Mouse (Mus musculus) hindbrain, embryonic 11.5 days (tissue): ENCODE measurements around the gene Inpp5a. TPM values are rescaled to one million over a fixed set of nuclear protein-coding genes. Genes with fewer than 3 reads are reported as not detected.

Source experiments
- ATAC-seq: fragments of 200-750 bp; cut with Nextera tagmentation; 2 replicates; pipeline ENCODE4 v1.8.0; 2017; ENCODE audit warnings: mild to moderate bottlenecking, moderate TSS enrichment, moderate library complexity; ENCODE audit not compliant: low FRiP score
- DNase-seq: peaks from one replicate; pipeline ENCODE4 v3.0.0-alpha.2; 2015; ENCODE audit warnings: low spot score
- H3K27ac ChIP-seq: fragments of 300-500 bp; sonication (generic); 2 replicates; pipeline ENCODE4 v1.5.1; 2014; ENCODE audit warnings: mild to moderate bottlenecking, low read depth, low read length
- H3K27me3 ChIP-seq: fragments of 300-500 bp; sonication (generic); 2 replicates; pipeline ENCODE4 v1.6.1; 2014; ENCODE audit warnings: mild to moderate bottlenecking, low read length, moderate library complexity, mixed read lengths; ENCODE audit not compliant: control insufficient read depth, insufficient read depth
- H3K36me3 ChIP-seq: fragments of 300-500 bp; sonication (generic); 2 replicates; pipeline ENCODE4 v1.6.1; 2014; ENCODE audit warnings: mild to moderate bottlenecking, low read length, moderate library complexity, mixed read lengths; ENCODE audit not compliant: control insufficient read depth, insufficient read depth
- H3K4me1 ChIP-seq: fragments of 300-500 bp; sonication (generic); replicated peaks from 2 replicates; pipeline ENCODE4 v1.6.1; 2014; ENCODE audit warnings: low read length, mixed read lengths; ENCODE audit not compliant: control insufficient read depth, insufficient read depth
- H3K4me2 ChIP-seq: fragments of 300-500 bp; sonication (generic); replicated peaks from 2 replicates; pipeline ENCODE4 v1.6.1; 2014; ENCODE audit warnings: mild to moderate bottlenecking, low read depth, low read length
- H3K4me3 ChIP-seq: fragments of 300-500 bp; sonication (generic); 2 replicates; pipeline ENCODE4 v1.5.1; 2014; ENCODE audit warnings: low read depth, low read length
- H3K9ac ChIP-seq: fragments of 300-500 bp; sonication (generic); 2 replicates; pipeline ENCODE4 v1.6.1; 2014; ENCODE audit warnings: low read depth, low read length
- H3K9me3 ChIP-seq: fragments of 300-500 bp; sonication (generic); 2 replicates; pipeline ENCODE4 v1.6.1; 2016; ENCODE audit warnings: low read length; ENCODE audit not compliant: control insufficient read depth
- WGBS: fragments of 180-500 bp; shearing (Covaris S2); extraction: QIAGEN DNeasy Blood & Tissue Kit; methylation state at CpG from one replicate; pipeline ENCODE4 v1.1.7; 2014; 5-methylcytosine and 5-hydroxymethylcytosine counted together
- polyA plus RNA-seq: library from polyadenylated mRNA; unstranded; fragments of >200 nt; fragmentation: Nextera tagmentation; extraction: Ambion mirVana; gene quantifications from 2 replicates; pipeline ENCODE4 v1.2.1, GENCODE M21; 2014

Gene Inpp5a
- polyA plus RNA-seq, 1 experiment from 2014 or later = 24.1 TPM

- no peak for ATAC-seq
- 91% methylated on average over 3 of the region's 3 CpGs for WGBS
Observed at GRCm38 (mm10) chr7:139400926-139401325, 12.0 kb downstream of the Inpp5a start.

GRCm38 (mm10) chr7:139401791-139402190, 12.9 kb downstream of the Inpp5a start:
- 89% methylated on average over 8 of the region's 8 CpGs for WGBS
- Histone ChIP-seq H3K36me3 (no peaks in the 10 kb centered on the region), H3K27me3 (no peaks in the 10 kb centered on the region), H3K9ac (no peak overlapping the region), H3K27ac (no peak overlapping the region), H3K4me1 (no peaks in the 10 kb centered on the region), H3K9me3 (no peaks in the 10 kb centered on the region), H3K4me3 (no peak overlapping the region), H3K4me2 (no peak overlapping the region)
- no peak for DNase-seq
- no peak for ATAC-seq

More at GRCm38 (mm10) chr7:139400926-139401325, 12.0 kb downstream of the Inpp5a start:
- Histone ChIP-seq H3K4me3 (no peak overlapping the region), H3K36me3 (no peaks in the 10 kb centered on the region), H3K9me3 (no peaks in the 10 kb centered on the region), H3K27ac (no peak overlapping the region), H3K27me3 (no peaks in the 10 kb centered on the region), H3K4me1 (no peaks in the 10 kb centered on the region), H3K4me2 (no peak overlapping the region), H3K9ac (no peak overlapping the region)
- DNase-seq = no peak

GRCm38 (mm10) chr7:139402721-139403120, 13.8 kb downstream of the Inpp5a start:
- ATAC-seq = no peak
- DNase-seq = no peak
- H3K9ac ChIP-seq = no peak overlapping the region
- no peak overlapping the region for H3K4me2 ChIP-seq
- H3K27ac ChIP-seq = no peak overlapping the region
- H3K27me3 ChIP-seq = no peaks in the 10 kb centered on the region
- 87% methylated on average over 4 of the region's 4 CpGs for WGBS
- no peaks in the 10 kb centered on the region for H3K9me3 ChIP-seq
- no peaks in the 10 kb centered on the region for H3K36me3 ChIP-seq
- no peaks in the 10 kb centered on the region for H3K4me1 ChIP-seq
- H3K4me3 ChIP-seq = no peak overlapping the region

- H3K27ac ChIP-seq = no peak overlapping the region
- no peak overlapping the region for H3K9ac ChIP-seq
- no peaks in the 10 kb centered on the region for H3K36me3 ChIP-seq
- H3K4me2 ChIP-seq = no peak overlapping the region
- H3K9me3 ChIP-seq = no peaks in the 10 kb centered on the region
- DNase-seq (no peak), ATAC-seq (no peak)
- H3K4me1 ChIP-seq = no peaks in the 10 kb centered on the region
- 90% methylated on average over 2 of the region's 2 CpGs for WGBS
- H3K4me3 ChIP-seq = no peak overlapping the region
- no peaks in the 10 kb centered on the region for H3K27me3 ChIP-seq
Observed at GRCm38 (mm10) chr7:139406581-139406980, 17.7 kb downstream of the Inpp5a start.

- no peak for DNase-seq
- Histone ChIP-seq H3K4me2 (no peak overlapping the region), H3K36me3 (no peaks in the 10 kb centered on the region), H3K27me3 (no peaks in the 10 kb centered on the region), H3K27ac (no peak overlapping the region), H3K9me3 (no peaks in the 10 kb centered on the region), H3K4me3 (no peak overlapping the region), H3K4me1 (no peaks in the 10 kb centered on the region), H3K9ac (no peak overlapping the region)
- no peak for ATAC-seq
Observed at GRCm38 (mm10) chr7:139407966-139408365, 19.1 kb downstream of the Inpp5a start.

GRCm38 (mm10) chr7:139409903-139410302, 21.0 kb downstream of the Inpp5a start:
- Histone ChIP-seq H3K9ac (no peak overlapping the region), H3K9me3 (no peaks in the 10 kb centered on the region), H3K27me3 (no peaks in the 10 kb centered on the region), H3K4me2 (no peak overlapping the region), H3K4me1 (no peaks in the 10 kb centered on the region), H3K4me3 (no peak overlapping the region), H3K27ac (no peak overlapping the region), H3K36me3 (no peaks in the 10 kb centered on the region)
- no peak for DNase-seq
- WGBS = 88% methylated on average over 5 of the region's 5 CpGs
- ATAC-seq = no peak

GRCm38 (mm10) chr7:139412223-139412950, 23.5 kb downstream of the Inpp5a start:
- Histone ChIP-seq H3K9ac (no peak overlapping the region), H3K4me3 (no peak overlapping the region), H3K4me2 (no peak overlapping the region), H3K27me3 (no peaks in the 10 kb centered on the region), H3K4me1 (no peaks in the 10 kb centered on the region), H3K27ac (no peak overlapping the region), H3K9me3 (no peaks in the 10 kb centered on the region), H3K36me3 (no peaks in the 10 kb centered on the region)
- no peak for ATAC-seq
- WGBS = 70% methylated on average over 8 of the region's 8 CpGs
- DNase-seq = no peak

GRCm38 (mm10) chr7:139413400-139413799, 24.5 kb downstream of the Inpp5a start:
- Histone ChIP-seq H3K4me2 (no peak overlapping the region), H3K36me3 (no peaks in the 10 kb centered on the region), H3K4me3 (no peak overlapping the region), H3K4me1 (no peaks in the 10 kb centered on the region), H3K27ac (no peak overlapping the region), H3K9me3 (no peaks in the 10 kb centered on the region), H3K27me3 (no peaks in the 10 kb centered on the region), H3K9ac (no peak overlapping the region)
- DNase-seq = no peak
- WGBS = 83% methylated on average over 3 of the region's 3 CpGs
- ATAC-seq = no peak

GRCm38 (mm10) chr7:139415616-139416225, 26.8 kb downstream of the Inpp5a start:
- DNase-seq = no peak
- Histone ChIP-seq H3K27me3 (no peaks in the 10 kb centered on the region), H3K4me2 (no peak overlapping the region), H3K4me3 (no peak overlapping the region), H3K4me1 (no peaks in the 10 kb centered on the region), H3K9ac (no peak overlapping the region), H3K9me3 (no peaks in the 10 kb centered on the region), H3K27ac (no peak overlapping the region), H3K36me3 (no peaks in the 10 kb centered on the region)
- ATAC-seq = no peak
